Mouse (Mus musculus): ENCODE measurements at regions not wholly inside any gene's neighbourhood (a gene's known extent, or its start where the extent isn't known, plus 50 kb on each side); places are given as distances from the start of the nearest gene placed in this dataset.

- DNase-seq (ENCODE audit: low spot score in 2 of 2): no peak
Observed at GRCm38 (mm10) chr12:28380203-28380602, 172.0 kb downstream of the Dcdc2c start.

GRCm38 (mm10) chr12:28377968-28378367 lies 174.2 kb downstream of the Dcdc2c start:
- no peak for DNase-seq (ENCODE audit: low spot score in 2 of 2)

- DNase-seq (ENCODE audit: low spot score in 2 of 2): no peak
Observed at GRCm38 (mm10) chr12:28377373-28377772, 174.8 kb downstream of the Dcdc2c start.

DNA sequence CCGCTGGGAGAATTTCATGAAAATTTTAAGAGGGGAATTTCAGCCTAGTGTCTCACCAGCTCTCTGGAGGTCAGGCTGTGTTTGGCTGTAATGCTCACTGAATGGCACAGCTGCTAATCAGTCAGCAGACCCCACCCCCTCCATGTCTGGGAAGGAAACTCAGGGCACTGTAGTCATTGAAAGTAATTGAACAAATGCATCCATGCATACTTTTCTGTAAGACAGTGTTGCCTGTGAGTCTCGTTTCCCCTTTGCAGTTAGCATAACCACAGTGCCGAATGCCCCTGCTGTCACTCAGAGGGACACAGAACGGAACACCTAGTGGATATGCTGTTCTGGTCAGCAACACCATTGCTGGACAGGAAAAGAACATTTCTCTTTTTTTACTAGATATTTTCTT lies 175.4 kb downstream of the Dcdc2c start:
- no peak for DNase-seq (ENCODE audit: low spot score in 2 of 2)

- DNase-seq (ENCODE audit: low spot score in 2 of 2): no peak
Observed at GRCm38 (mm10) chr12:28365304-28365703, 186.9 kb downstream of the Dcdc2c start.

- no peak for DNase-seq (ENCODE audit: low spot score in 2 of 2)
Observed at GRCm38 (mm10) chr12:28358737-28359333, 193.4 kb downstream of the Dcdc2c start.

DNA sequence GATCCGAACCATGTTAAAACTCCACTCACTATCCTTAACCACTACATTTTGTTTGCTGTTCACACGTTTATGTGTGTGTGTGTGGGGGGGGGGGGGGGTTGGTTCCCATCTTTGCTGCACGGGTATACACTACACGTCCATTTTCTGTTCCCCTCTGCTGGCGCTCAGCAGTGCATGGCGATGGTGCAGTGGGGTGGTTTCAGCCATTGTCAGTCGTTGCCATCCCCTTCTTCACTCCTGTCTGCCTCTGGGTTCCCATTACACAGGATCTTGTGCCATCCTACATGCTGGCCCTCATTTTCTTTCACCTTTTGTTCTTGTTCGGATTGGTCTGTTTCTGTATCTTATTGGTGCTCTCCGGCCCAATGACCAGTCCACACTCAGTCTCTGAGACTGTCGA lies 194.4 kb downstream of the Dcdc2c start:
- no peak for DNase-seq (ENCODE audit: low spot score in 2 of 2)

DNA sequence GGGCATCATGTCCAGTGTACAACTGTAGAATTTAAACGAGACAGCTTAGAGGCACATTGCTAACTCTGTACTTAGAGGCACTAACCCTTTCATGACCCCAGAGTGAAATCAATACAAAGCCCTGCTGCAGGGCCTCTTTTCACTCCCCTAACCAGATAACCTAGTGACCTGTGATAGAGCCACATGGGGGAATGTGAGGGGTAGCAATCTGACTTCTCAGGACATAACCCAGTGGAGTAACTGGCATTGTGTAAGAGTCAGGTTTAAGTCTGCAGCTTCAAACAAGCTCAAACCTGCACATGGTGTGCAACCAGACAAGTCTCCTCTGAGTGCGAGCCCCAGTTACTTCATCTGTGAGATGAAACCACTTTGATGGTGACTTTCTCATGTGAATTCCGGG lies 199.1 kb downstream of the Dcdc2c start:
- no peak for DNase-seq (ENCODE audit: low spot score in 2 of 2)

- no peak for DNase-seq (ENCODE audit: low spot score in 2 of 2)
Observed at GRCm38 (mm10) chr12:28352571-28352970, 199.6 kb downstream of the Dcdc2c start.

DNA sequence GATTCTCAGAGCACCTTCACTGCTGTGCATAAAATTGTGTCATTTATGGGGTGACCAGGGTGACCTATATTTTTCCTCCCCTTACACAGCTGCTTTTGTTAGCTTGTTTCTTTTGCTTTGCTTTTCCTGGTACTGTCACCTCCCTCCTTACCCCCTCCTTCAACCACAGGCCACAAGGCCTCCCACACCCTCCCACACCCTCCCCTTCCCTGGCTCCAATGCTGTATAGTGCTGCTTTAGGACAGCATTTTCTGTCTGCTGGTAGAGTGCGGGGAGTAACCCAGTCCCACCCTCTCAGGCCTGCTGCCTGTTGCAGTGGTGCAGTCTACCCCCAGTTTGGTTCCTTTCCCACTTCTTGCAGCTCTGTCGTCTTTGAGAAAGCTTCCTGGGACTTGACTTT lies 209.5 kb downstream of the Dcdc2c start:
- no peak for DNase-seq (ENCODE audit: low spot score in 2 of 2)

DNA sequence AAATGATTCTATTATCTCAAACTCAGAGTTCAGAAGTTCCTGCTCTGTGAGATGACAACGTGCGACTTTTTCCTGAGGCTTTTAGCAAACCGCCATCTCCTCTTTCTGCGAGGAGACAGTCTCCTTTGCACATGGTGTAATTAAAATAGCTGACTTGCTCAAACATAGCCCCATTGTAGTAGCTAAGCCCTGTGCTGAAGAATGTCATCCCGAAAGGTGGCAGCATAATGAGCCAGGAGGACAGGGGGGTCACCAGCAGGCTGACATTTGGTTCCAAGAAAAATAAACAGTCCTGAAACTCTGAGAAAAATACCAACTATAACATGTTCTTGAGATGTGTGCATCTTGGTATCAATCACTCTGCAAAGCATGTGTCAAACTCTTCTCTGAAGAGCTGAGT lies 219.6 kb downstream of the Dcdc2c start:
- DNase-seq (ENCODE audit: low spot score in 2 of 2): no peak

DNA sequence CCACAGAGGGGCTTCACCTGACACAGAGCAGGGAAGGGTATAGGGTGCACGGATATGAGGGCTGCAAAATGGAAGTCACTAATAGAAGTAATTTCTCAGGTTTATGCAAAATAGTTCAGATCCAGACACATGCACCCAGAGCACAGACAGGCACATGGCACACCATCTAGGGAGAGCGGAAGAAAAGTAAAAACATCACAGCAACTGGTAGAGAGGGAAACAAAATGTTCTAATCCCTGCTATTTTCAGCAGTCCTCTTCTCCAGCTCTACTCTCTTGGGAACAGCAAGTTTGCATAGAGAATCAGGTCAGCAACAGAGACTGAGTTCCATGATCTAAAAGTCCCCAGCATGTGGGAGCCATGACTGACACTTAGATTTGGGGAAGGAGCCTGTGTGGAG lies 220.4 kb downstream of the Dcdc2c start:
- no peak for DNase-seq (ENCODE audit: low spot score in 2 of 2)

- DNase-seq (ENCODE audit: low spot score in 2 of 2): no peak
Observed at GRCm38 (mm10) chr12:28323659-28324058, 228.5 kb downstream of the Dcdc2c start.

DNA sequence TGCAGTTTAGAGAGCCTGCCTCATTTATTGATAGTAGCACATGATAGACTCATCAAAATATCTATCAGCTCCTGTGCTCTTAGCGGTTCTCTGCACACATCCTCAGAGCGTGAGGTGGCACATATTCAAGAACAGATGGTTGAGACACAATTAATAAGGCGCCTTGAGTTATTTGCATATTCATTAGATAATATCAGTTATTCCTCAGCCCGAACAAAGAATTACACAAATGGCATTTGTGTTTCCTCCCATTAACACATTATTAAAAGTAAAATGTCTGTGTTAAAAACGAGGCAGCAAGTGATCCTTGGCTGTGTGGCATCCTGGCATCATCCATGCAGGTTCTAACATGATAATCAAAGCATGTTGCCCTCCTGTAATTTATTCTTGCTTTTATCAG lies 243.0 kb downstream of the Dcdc2c start:
- DNase-seq (ENCODE audit: low spot score in 2 of 2): no peak

DNA sequence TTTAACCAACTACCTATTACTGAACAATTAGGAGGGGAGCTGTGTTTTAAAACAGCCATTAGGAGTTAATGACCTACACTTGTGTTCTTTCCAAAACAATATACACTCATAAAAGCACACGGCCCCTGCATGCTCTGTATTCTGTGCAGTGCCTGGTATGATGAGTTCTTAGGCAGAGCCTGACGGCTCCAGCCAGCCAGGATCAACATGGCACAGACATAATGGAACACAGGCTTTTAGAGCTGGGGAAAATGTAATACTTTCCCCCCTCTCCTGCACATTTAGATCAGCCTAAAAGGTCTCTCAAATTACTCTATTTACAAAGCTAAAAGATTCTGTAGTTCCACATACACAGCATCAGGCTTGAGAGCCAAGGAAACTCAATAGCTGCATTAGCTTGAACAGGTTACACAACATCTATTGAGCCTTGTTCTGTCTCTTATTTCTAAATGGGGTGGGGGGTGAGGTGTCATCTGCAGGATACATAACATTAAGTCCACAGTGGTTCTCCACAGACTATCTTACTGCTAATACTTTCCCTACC lies 250.1 kb downstream of the Dcdc2c start:
- no peak for DNase-seq (ENCODE audit: low spot score in 2 of 2)

- DNase-seq (ENCODE audit: low spot score in 2 of 2): no peak
Observed at GRCm38 (mm10) chr12:28288376-28288896, 263.8 kb downstream of the Dcdc2c start.

DNA sequence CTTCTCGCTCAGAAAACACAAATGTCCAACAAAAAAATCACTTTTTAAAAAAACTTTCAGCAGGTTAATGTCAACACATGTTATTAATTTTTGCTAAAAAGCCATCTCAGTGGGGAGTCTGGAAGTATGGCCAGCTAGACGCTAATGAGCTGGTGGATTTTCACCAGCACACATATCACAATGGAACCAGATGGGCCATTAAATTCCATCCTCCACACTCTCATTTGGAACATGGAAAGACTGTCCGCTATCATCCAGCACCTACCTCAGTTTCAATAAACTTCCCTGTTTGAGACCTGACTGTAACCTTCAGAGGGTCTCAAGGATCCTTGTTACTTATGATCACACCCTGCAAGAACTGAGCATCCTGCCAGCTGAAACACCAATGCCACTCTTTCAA lies 296.7 kb downstream of the Dcdc2c start:
- no peak for DNase-seq (ENCODE audit: low spot score in 2 of 2)

GRCm38 (mm10) chr12:28250526-28250925 lies 301.7 kb downstream of the Dcdc2c start:
- DNase-seq (ENCODE audit: low spot score in 2 of 2): no peak

DNA sequence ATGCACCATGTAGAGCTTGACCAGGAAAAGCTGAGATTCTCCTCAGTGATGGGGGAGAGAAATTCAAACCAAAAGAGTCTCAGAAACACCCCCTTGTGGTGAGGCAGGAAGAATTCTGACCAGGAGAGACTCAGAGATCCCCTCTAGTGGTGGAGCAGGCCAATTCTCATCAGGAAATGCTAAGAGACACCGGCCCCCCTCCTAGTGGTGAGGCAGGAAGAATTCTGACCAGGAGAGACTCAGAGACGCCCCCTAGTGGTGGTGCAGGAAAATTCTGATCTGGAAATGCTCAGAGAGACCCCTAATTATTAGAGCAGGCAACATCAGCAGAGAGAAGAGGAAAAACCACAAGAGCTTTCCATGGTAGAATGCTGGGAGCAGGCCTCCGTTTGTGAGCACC lies 303.4 kb downstream of the Dcdc2c start:
- DNase-seq (ENCODE audit: low spot score in 2 of 2): no peak

DNA sequence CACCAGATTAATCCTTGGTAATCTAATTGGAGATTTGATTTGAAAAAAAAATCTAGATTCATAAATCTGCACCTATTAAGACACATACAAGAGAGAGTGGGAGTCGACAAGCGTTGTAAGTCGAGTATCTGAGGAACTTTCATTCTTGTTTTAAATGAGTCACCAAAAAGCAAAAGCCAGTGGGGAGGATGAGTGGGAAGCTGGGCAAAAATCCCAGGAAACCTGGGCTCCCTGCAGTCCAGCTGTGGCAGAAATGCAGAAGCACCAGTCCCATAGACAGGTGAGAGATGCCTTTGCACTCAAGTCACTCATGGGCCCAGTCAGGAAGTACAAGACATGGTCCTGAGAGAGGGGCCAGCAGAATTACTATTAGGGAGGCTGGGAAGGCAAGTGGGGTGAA lies 303.9 kb downstream of the Dcdc2c start:
- no peak for DNase-seq (ENCODE audit: low spot score in 2 of 2)

DNA sequence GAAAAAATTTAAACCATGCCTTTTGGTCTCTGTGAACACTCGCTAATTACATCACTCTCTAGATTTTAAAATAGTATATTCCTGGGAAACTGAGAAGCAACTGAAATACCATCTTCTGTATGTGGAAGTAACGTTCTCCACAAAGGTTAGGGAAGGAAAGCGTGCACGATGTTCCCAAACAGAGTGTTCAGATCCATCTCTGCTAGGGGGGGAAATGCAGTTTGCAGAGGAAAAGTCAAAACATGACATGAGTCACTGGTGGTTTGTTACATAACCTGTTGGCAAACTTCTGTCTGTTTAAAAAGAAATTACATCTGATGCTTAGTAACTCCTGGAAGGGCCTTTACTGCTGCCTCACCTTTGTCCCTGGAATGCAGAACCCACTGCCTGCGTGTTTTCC lies 314.2 kb downstream of the Dcdc2c start:
- no peak for DNase-seq (ENCODE audit: low spot score in 2 of 2)

DNA sequence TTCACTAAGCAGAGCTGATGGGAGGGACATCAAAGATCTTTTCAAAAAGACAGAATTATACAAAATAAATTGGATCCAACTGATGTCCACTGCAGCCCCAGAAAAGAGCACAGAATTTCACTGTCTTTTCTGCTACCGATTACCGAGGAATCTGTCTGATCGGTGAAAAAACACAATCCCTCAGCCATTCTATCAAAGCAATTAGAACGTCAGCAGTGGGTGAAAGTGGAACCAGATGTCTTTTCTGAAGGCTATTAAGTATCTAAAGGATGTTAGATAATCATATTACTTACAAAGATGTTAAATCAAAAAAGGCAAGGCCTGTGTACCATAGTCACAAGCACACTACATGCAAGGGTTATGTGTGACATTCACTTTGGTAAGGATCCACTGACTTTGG lies 315.2 kb downstream of the Dcdc2c start:
- no peak for DNase-seq (ENCODE audit: low spot score in 2 of 2)

- no peak for DNase-seq (ENCODE audit: low spot score in 2 of 2)
Observed at GRCm38 (mm10) chr12:28202847-28203246, 349.4 kb downstream of the Dcdc2c start.

DNA sequence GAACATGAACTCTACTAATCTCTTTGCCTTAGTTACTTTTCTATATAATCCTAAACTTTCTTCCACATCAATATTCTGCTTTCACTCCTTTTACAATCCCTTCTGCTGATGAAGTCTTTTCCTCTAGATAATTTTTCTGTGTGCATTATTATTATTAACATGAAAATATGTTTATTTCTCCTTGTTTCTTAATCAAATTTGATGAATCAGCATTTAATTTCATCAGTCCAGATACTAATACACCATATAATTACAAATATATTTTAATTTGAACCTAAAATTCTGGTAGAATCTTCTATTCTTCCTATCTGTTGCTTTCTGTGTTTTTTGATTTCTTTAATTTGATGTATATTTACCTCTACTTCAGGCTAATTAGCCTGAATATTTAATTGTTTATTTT lies 365.5 kb downstream of the Dcdc2c start:
- no peak for DNase-seq (ENCODE audit: low spot score in 2 of 2)
